Mouse (Mus musculus): ENCODE measurements at regions not wholly inside any gene's neighbourhood (a gene's known extent, or its start where the extent isn't known, plus 50 kb on each side); places are given as distances from the start of the nearest gene placed in this dataset.
"Not testable (repeated sequence)": the region's sequence is repeated elsewhere in the genome, so short reads cannot be mapped to it uniquely, and the experiment has no call there.

DNA sequence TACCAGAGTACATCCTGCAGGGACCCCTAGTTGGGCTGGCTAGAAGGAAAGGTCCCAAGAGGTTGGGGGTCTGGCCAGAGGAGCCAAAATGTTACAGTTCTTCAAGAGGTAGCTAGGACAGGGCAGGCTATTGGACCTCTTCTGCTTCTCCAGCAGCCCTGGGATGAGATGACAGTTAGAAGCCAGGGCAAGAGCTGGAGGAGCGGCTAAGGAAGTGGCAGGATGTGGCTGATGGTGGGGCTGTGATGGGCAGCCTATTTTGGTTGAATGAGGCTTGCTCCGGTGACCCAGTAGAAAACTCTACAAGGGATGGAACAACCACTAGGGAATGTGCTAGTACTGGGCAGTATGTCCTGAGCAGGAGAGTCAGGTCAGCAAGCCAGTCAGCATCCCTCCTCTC lies 82.8 kb downstream of the Ddx11 start:
- no peak for ATAC-seq (replicated peaks in 1 of 2; ENCODE audit: insufficient read depth in 1 of 2, low FRiP score in 2 of 2, low TSS enrichment in 1 of 2, low read depth in 1 of 2, poor library complexity in 2 of 2, severe bottlenecking in 2 of 2)

DNA sequence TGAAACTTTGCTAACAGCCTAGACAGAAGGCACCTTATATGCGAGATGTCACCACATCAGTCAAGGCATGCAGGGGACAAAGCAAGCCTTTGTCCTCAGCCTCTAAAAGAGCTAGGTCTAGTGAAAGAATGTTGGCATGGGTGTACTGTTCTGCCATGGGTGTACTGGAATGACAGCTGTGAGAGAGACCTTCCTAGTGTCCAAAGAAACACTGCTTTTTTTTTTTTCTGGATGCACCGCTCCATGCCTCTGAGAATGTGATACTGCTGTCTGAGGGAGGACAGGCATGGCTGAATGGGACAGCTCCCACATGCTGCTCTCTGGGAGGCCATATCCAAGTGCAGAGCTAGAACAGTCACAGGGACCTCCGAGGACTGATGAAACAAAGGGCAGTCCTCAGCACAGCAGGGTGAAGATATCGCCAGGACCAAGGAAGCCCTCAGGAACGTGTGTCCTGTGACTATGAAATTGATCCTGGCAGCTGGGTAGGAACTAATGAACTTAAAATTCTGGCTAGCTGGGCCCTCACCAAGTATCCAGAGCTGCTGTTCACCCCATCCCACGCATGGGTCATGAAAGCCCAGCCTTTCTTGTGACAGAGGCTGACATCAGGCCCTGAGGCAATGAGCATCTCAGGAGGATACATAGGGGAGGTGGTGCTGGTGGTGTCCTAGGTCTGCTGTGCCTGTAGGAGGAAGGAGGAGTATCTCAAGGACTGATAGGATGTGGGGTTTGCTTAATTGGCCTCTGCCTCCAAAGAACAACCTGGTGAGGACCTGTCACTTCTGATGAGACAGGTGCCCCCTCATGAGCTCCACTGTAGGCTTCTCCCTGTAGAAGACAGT lies 84.6 kb downstream of the Ddx11 start:
- ATAC-seq (replicated peaks in 1 of 2; ENCODE audit: insufficient read depth in 1 of 2, low FRiP score in 2 of 2, low TSS enrichment in 1 of 2, low read depth in 1 of 2, poor library complexity in 2 of 2, severe bottlenecking in 2 of 2): not testable (repeated sequence)

DNA sequence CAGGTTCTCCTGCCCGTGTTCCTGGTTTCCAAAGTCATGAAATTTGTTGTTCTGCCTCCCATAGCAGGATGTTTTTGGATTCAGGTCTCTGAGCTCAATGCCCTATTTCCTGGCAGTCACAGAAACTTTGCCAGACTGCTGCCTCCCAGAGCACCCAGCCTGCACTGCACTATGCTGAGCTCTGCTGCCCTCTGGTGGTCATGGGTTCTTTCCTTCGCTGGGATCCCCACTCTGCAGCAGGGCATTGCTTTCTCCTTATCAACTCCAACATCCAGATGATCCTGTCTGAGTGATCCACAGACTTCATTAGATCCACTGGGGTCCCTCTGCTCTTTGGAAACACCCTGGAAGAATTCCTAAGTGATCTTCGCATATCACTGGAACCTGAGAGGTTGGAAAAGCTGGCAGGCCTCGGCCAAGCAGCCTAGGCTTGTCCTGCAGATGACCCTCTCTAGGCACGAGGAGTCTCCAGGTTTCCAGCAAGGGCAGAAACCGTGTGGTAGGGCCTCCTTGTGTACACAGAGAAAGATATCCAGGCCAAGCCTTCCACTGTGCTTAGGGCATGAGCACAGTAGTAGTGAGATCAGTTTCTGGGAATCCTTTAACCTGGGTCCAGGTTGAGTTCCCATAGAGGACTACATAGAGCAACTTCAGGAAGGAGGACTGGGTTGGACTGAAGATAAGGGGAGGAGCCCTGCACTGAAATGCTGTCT lies 85.6 kb downstream of the Ddx11 start:
- ATAC-seq (replicated peaks in 1 of 2; ENCODE audit: insufficient read depth in 1 of 2, low FRiP score in 2 of 2, low TSS enrichment in 1 of 2, low read depth in 1 of 2, poor library complexity in 2 of 2, severe bottlenecking in 2 of 2): peak; percentile 83 to 84

DNA sequence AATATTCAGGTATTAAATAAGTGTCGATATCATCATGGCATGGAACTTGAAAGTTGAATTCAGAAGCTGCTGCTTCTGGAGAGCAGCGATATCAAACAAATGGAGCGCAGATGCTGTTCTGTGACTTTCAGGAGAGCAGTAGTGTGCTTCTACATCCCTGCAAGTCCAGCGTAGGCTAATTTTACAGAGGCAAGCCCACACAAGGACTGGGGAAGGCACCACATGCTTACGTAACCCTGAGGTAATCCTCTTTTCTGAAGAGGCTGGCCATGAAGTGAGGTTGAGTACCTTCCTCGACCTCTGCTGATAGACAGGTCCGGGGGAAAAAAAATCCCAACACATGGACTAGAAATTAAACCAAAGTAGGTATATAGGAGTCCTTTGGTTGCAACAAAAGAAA lies 88.2 kb downstream of the Ddx11 start:
- no peak for ATAC-seq (replicated peaks in 1 of 2; ENCODE audit: insufficient read depth in 1 of 2, low FRiP score in 2 of 2, low TSS enrichment in 1 of 2, low read depth in 1 of 2, poor library complexity in 2 of 2, severe bottlenecking in 2 of 2)

DNA sequence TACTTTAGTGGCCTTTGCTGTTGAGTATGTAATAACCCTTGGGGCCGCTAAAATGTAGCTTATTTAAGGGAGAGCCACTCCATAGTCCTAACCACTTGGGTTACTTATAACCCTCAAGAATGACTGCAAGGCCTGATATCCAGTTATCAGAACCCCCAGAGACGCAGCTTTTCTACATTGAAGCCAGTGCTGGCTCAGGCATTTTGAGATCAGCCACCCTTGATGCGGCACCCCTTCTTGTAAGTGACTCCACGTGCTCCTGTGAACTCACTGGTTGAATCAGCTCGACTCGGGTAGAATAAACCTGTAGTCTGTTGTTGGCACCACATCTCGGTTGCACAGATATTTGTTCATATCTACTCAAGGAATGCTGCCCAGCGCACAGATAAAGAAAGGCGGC lies 89.3 kb downstream of the Ddx11 start:
- ATAC-seq (replicated peaks in 1 of 2; ENCODE audit: insufficient read depth in 1 of 2, low FRiP score in 2 of 2, low TSS enrichment in 1 of 2, low read depth in 1 of 2, poor library complexity in 2 of 2, severe bottlenecking in 2 of 2): no peak

DNA sequence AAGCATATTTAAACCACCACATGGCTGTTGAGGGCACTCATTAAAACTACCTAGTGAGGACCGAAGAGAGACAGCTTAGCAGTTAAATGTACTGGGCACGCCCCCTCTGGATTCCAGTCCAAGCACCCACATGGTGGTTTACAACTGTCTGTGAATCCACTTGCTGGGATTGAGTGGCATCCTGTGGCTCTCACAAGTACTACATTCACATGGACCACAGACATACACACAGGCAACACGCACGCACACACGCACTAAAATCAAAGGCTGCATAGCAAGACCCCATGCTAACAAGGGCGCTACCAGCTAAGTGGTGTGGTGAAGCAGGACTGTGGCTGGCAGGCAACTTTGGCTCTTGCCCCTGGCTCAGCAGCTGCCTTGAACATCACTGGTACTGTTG lies 95.0 kb downstream of the Ddx11 start:
- no peak for ATAC-seq (replicated peaks in 1 of 2; ENCODE audit: insufficient read depth in 1 of 2, low FRiP score in 2 of 2, low TSS enrichment in 1 of 2, low read depth in 1 of 2, poor library complexity in 2 of 2, severe bottlenecking in 2 of 2)

DNA sequence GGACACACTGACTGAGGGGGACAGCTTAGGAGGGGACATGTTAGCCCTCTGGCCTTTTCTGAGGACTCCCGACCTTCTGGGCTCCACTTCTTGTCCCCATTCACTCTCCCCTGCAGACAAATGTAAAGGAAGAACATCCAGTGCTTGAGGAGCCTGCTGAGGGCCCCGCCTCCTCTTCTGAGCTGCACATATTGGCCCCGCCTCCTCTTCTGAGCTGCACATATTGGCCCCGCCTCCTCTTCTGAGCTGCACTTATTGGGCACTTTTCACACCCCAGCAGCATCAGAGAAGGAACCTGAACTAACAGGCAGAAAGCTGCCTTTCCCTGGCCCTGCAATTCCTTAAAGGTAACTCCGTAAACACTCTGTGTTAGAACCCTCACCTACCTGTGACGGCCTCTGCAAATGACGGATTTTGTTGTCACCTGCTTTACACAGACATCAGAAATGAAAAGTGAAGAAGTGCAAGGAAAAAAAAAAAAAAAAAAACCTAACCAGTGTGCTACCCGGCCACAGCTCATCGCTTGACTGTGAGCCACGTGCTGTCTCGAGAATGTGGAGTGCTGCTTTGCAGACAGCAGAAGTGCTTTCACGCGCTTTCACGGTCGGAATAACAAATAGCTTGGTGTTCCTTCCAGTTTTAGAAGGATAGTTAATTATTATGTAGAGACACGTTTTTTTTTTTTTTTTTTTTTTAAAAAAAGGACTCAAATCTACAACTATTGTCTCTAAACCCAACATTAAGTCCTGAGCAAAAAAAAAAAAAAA lies 96.5 kb downstream of the Ddx11 start:
- no peak for ATAC-seq (replicated peaks in 1 of 2; ENCODE audit: insufficient read depth in 1 of 2, low FRiP score in 2 of 2, low TSS enrichment in 1 of 2, low read depth in 1 of 2, poor library complexity in 2 of 2, severe bottlenecking in 2 of 2)

DNA sequence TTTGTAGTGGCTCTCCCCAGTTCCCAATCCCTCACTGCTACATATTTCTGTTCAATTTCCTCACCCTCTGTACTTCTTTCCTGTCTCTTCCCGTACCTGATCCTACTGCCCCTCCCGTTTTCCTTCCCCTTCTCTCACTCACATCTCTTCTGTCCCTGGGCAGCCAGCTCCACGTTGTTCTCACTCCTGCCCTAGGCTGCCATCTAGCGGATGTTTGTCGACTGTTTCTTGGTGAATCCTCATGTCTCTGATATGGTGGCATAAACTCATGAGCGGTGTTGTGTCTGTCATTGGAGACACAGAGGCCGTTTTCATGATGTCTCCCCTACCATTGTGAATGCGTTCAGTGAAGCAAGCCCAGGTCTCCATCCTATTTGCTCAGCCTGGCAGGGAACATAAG lies 97.9 kb downstream of the Ddx11 start:
- ATAC-seq (replicated peaks in 1 of 2; ENCODE audit: insufficient read depth in 1 of 2, low FRiP score in 2 of 2, low TSS enrichment in 1 of 2, low read depth in 1 of 2, poor library complexity in 2 of 2, severe bottlenecking in 2 of 2): peak; percentile 71 to 76

DNA sequence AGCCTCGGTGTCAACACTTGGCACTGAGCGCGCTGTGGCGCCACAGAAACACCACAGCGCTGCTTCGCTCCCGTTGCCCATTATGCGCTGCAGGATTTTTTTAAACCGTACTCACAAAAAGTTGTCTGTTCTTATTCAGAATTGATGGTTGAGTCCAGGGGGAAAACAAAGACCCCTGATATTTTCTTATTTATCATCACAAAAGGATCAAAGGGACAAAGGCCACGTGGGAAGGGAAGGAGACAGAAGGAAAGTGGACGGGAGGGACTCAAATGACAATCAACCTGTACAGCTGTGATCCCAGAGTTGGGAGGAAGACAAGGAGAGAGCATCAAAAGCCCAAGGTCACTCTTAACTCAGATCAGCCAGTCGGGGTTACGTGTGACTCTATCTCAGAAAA lies 100.4 kb downstream of the Ddx11 start:
- no peak for ATAC-seq (replicated peaks in 1 of 2; ENCODE audit: insufficient read depth in 1 of 2, low FRiP score in 2 of 2, low TSS enrichment in 1 of 2, low read depth in 1 of 2, poor library complexity in 2 of 2, severe bottlenecking in 2 of 2)

DNA sequence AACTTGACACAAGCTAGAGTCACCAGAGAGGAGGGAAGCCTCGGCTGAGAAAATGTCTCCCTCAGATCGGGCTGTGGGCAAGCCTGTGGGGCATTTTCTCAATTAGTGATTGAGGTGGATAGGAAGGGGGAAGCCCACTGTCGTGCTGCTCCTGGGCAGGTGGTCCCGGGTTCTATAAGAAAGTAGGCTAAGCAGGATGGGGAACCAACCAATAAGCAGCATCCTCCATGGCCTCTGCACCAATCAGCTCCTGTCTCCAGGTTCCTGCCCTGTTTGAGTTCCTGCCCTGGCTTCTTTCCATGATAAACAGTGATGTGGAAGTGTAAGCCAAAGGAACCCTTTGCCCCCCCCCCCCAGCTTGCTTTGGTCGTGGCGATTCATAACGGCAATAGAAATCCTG lies 100.9 kb downstream of the Ddx11 start:
- ATAC-seq (replicated peaks in 1 of 2; ENCODE audit: insufficient read depth in 1 of 2, low FRiP score in 2 of 2, low TSS enrichment in 1 of 2, low read depth in 1 of 2, poor library complexity in 2 of 2, severe bottlenecking in 2 of 2): no peak

DNA sequence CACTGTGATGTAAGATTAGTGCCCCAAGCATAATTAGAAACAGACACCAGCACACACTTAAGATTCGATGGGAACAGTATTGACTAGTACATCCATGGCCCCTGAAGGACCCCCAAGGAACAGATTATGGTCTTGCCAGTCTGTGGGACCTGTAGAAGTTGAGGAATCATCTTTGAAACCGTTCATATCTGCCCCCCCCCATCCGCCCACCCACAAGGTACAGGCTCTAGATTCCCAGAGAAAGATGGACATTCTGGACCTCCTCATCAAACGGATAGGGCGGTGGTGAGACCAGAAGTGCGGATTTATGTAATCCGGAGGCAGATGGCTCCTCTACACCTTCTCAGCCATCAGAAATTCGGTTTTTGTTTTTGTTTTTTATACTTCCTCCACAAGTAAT lies 109.1 kb downstream of the Ddx11 start:
- no peak for ATAC-seq (replicated peaks in 1 of 2; ENCODE audit: insufficient read depth in 1 of 2, low FRiP score in 2 of 2, low TSS enrichment in 1 of 2, low read depth in 1 of 2, poor library complexity in 2 of 2, severe bottlenecking in 2 of 2)

DNA sequence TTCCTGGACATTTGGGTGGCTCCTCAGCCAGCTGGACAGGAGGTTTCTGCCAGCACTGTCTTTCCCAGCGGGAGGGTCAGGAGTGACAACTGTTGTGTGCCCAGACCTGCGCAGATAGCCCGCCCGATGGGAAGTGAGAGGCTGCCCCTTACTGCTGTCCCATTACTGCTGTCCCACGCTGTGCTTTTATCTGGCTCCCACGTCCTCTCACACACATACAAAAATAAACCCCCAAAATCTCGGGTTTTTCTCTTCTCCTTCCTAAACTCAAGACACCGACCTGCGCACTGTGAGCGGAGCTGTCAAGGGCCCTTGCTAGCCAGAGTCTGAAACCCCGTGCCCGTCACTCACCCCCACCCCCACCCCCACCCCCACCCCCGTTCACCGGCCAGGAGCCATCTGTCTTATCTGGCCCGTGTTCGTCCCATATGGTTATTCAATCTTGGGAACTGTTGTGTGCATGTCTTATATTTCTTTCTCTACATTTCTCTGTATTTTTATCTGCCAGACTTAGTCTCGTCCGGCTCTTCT lies 109.6 kb downstream of the Ddx11 start:
- ATAC-seq (replicated peaks in 1 of 2; ENCODE audit: insufficient read depth in 1 of 2, low FRiP score in 2 of 2, low TSS enrichment in 1 of 2, low read depth in 1 of 2, poor library complexity in 2 of 2, severe bottlenecking in 2 of 2): no peak

DNA sequence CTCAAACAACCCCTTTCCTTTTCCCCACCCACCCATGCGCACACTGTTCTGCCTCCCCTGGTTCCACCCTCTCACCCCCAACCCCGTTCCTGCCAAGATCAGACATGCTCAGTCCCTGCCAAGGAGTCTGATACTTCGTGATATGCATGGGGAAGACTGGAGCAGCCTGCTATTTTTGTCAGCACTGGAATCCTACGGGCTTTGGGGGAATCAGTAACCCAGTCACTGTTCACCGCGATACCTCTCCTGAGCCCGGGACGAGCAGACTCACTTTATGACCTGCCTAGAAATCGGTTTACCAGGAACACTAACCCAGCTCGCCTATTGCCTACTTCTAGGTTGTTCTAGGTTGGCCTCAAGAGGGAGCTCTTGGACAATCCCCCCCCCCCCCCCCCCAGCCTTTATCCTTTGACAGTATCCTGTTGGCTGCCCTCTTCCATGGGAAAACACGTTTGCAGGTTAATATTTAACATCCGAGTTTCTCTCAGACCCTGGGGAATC lies 110.2 kb downstream of the Ddx11 start:
- ATAC-seq (replicated peaks in 1 of 2; ENCODE audit: insufficient read depth in 1 of 2, low FRiP score in 2 of 2, low TSS enrichment in 1 of 2, low read depth in 1 of 2, poor library complexity in 2 of 2, severe bottlenecking in 2 of 2): no peak

DNA sequence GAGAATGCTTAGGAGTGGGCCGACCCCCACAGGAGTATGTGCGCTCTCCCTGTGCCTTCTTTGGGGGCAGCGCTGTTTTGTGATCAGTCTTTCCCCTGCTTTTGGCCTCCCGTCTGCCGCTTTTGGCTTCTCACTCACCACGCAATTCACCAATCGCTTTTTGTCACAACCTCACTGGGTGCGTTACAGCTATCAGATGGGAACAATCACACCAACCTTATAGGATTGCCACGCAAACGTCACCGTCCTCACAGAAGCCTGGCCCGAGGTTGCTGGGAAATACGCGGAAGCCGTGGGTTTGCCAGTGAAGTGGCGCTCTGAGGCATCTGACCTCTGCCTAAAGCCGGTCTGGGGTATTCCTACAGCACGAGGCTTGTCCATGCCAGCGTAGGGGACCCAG lies 111.1 kb downstream of the Ddx11 start:
- ATAC-seq (replicated peaks in 1 of 2; ENCODE audit: insufficient read depth in 1 of 2, low FRiP score in 2 of 2, low TSS enrichment in 1 of 2, low read depth in 1 of 2, poor library complexity in 2 of 2, severe bottlenecking in 2 of 2): no peak

DNA sequence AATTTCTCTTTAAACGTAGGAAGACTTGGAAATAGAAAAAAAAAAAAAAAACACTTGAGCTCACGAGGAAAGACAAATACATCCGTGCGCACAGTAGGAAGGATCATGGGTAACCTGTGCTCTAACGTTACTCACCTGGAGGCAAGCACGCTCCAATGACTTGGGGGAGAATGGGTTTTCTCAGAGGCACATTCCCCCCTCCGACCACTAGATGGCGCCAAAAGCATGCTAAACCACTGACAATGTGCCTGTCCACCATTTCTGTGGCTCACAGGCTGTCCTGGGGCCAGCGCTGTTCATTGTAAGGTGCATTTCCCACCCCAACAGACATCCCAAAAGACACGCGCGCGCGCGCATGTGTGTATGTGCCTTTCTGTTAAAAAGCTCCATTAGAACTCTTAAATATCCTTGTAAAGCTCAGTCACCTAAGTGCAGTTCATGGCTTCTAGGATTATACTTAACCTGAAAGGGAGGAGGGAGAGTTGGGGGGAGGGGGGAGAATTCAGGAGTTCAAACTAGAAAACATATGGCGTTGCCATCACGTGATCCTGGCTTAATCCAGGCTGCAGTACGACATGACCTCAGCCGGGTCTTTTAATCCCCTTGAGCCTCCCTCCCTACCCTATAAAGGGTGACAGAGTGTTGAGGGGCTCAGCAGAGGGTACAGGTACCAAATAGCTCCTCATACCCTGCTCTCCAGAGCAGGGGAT lies 111.9 kb downstream of the Ddx11 start:
- ATAC-seq (replicated peaks in 1 of 2; ENCODE audit: insufficient read depth in 1 of 2, low FRiP score in 2 of 2, low TSS enrichment in 1 of 2, low read depth in 1 of 2, poor library complexity in 2 of 2, severe bottlenecking in 2 of 2): peak; percentile 90 to 94

DNA sequence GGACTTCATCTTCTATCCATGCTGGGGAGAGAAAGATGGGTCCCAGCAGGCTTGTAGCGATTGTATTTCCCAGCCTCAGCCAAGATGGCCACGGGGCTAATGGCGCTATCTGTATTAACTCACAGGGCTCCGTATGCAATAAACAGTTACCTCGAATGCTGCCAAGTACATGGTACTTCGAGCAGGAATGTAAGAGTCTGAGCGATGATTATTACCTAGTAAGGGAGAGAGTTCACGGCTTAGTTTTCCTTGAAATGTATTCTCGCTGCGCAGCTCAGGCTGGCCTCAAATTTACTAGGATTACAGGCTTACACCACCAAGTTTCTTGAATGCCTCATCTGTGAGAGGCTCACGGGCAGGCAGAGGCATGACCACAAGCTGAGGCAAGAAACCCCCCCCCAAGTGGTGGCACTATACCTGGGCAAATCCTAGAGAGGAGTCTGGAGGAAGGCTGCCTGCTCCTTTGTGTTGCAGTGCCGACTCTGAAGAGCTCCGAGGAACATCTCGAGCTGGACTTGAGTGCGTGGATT lies 112.6 kb downstream of the Ddx11 start:
- ATAC-seq (replicated peaks in 1 of 2; ENCODE audit: insufficient read depth in 1 of 2, low FRiP score in 2 of 2, low TSS enrichment in 1 of 2, low read depth in 1 of 2, poor library complexity in 2 of 2, severe bottlenecking in 2 of 2): no peak

All from hematopoietic stem cell, adult 5-6 weeks (primary cell).